15 mouse cellular contexts compared by ENCODE assay signal in the genomic region with DNA sequence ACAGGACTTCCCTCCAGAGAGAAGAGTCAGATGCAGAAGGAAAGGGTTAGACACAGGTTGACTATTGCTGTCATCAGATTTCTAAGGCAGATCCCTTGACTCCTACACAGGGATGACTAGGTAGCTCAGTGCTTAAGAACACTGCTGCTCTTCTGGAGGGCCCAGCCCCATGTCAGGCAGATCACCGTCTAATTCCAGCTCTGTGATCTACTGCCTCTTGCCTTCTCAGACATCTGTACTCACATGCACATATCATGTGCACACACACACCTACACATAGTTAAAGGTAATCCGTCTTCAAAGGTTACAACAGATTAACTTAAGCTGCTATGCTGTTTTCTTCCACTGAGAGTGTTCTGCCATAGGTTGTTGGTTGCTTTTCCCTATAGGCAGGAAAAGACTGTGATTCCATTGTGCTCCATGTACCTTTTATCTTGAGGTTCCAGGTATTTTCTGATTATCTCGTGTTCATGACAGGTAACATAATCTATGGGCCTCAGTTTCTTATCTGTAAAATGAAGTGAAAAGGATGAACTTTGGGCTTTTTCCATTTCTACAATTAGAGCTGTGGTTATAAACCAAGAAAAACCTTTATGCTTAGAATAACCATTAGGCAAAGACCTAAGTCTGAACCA.
"Had no signal": no experiment of that assay in that cellular context is flagged by ENCODE, and none has a peak within 500 bp of the region (broad histone marks: within the 10 kb centered on the region; RNA-seq: fewer than 3 reads in every experiment).

No protein-coding gene starts in this region.

- H3K36me3 ChIP-seq: midbrain, embryonic 10.5 days; midbrain, embryonic 12.5 days; midbrain, embryonic 15.5 days; neural tube, embryonic 12.5 days had no signal

- H3K9ac ChIP-seq: liver, embryonic 14.5 days; lung, embryonic 14.5 days; midbrain, embryonic 12.5 days; midbrain, embryonic 15.5 days; neural tube, embryonic 12.5 days had no signal

- DNase-seq: lung, adult 18-20 months; lung, embryonic 14.5 days; lung, postnatal 10 days; lung, postnatal 4 days; right cerebral cortex, adult 18-20 months; right cerebral cortex, postnatal 25 days; right cerebral cortex, postnatal 4 days; thymus, adult 2 months; thymus, postnatal 25 days; thymus, postnatal 4 days had no signal

- H3K9me3 ChIP-seq: midbrain, embryonic 10.5 days; midbrain, embryonic 12.5 days; midbrain, embryonic 15.5 days; neural tube, embryonic 12.5 days had no signal

- H3K4me1 ChIP-seq: midbrain, embryonic 10.5 days; midbrain, embryonic 12.5 days; midbrain, embryonic 15.5 days; neural tube, embryonic 12.5 days had no signal

- H3K27me3 ChIP-seq: midbrain, embryonic 12.5 days; midbrain, embryonic 15.5 days; neural tube, embryonic 12.5 days had no signal

- H3K4me3 ChIP-seq: midbrain, embryonic 10.5 days; midbrain, embryonic 12.5 days; midbrain, embryonic 15.5 days; neural tube, embryonic 12.5 days had no signal

- ATAC-seq: midbrain, embryonic 15.5 days had no signal

- H3K27ac ChIP-seq: liver, embryonic 14.5 days; midbrain, embryonic 10.5 days; midbrain, embryonic 12.5 days; midbrain, embryonic 15.5 days; neural tube, embryonic 12.5 days had no signal

- H3K4me2 ChIP-seq: lung, embryonic 14.5 days; midbrain, embryonic 12.5 days; midbrain, embryonic 15.5 days; neural tube, embryonic 12.5 days had no signal
